Mouse (Mus musculus): ENCODE measurements around the gene Mcu. TPM values are rescaled to one million over a fixed set of nuclear protein-coding genes. Genes with fewer than 3 reads are reported as not detected.

Gene Mcu
- total RNA-seq, 2 experiments from 2014 or later, result 57.8 to 62.1 TPM

DNA sequence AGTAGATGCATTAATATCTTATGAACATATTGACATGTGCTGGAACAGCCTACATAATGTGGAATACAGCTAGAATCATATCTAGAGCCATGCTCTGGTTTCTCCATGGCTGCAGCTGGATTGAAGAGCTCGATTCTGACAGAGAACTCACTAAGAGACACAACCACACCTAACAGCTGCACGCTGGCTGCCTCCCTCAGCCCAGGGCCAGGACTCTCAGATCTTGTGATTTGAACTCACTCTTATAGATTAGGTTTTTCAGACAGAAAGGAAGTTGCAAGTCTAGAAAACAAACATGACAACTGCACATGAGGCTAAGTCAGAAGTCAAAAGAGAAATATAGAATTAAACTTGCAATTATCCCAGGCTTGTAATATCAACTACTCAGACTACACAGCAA, 45.7 kb downstream of the Mcu start:
- no peak for DNase-seq (ENCODE audit: low spot score in 2 of 2)

- no peak for DNase-seq (ENCODE audit: low spot score in 2 of 2)
Measured at GRCm38 (mm10) chr10:59570360-59570759, 46.1 kb downstream of the Mcu start.

- DNase-seq (ENCODE audit: low spot score in 2 of 2), result no peak
Measured at GRCm38 (mm10) chr10:59569481-59569869, 47.0 kb downstream of the Mcu start.

DNA sequence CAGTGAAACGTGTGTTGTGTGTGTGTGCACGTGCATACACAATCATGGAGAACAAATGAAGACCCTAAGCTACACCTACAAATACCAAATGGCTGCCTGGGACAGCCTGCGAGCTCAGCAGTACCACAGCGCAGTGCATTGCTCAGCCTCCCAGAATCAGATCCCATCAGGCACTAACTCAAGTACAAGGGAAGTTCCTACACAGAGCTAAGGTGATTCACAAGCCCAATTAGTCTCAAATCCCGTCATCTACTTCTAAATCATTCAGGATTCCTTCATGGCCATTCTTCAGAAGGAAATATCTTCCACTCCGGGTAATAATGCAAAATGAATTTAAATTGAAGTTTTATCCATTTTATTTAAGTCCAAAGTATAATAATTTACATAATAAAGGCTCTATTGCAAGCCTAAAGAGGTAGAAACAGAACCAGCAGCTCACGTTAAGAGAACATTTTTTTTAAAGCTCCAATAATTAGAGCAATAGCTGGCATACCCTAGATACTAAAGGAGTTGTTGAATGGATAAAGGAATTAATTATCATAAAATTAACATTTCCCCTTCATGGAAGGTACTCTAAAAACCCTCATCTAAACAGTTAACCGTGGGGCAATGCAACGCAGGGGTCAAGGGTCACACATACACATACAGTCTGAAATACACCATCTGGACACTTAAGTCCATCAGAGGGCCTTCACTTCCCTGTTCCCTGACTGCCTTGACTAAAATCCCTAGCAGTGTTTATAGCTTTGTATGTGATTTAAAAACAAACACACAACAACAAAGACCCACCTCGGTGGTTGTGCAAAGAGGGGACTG, 47.6 kb downstream of the Mcu start:
- no peak for DNase-seq (ENCODE audit: low spot score in 2 of 2)

GRCm38 (mm10) chr10:59566968-59567367, 49.5 kb downstream of the Mcu start:
- no peak for DNase-seq (ENCODE audit: low spot score in 2 of 2)

DNA sequence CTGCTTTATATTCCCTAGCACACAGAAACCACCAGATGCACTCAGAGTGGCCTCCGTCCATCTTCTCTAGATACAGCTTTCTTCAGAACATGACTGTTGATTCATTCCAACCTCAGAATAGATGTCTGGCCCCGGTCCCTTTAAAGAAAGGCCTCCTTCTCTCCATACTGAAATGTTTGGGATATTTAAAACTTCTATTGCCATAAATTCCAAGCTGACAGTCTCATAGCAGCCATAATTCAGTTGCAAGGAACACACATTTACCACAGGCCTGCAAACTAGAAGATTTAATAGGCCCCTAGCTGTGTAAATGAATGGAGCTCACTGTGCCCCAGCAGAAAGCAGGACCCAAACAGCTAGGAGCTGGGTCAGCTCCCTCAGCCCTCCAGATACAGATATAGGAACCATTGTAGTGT, 50.5 kb downstream of the Mcu start:
- DNase-seq (ENCODE audit: low spot score in 2 of 2), result no peak

DNA sequence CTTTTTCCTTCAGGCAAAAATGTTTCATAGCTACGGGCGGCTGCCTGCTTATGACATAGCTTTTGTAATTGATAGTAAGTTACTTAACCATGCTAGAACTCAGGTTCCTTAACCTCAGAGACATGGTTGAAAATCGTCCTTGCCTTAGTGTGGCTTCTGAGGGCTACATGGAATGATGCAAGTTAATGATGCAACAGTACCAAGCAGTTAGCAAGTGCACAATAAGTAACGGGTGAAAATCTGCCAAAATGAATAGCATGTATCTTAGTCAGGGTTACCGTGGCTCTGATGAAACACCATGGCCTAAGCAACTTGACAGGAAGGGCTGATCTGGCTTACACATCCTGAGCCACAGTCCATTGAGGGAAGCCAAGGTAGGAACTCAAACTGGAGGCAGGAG, 51.9 kb downstream of the Mcu start:
- DNase-seq (ENCODE audit: low spot score in 2 of 2), result no peak

- no peak for DNase-seq (ENCODE audit: low spot score in 2 of 2)
Measured at GRCm38 (mm10) chr10:59562511-59562910, 54.0 kb downstream of the Mcu start.

GRCm38 (mm10) chr10:59560126-59560525, 56.4 kb downstream of the Mcu start:
- no peak for DNase-seq (ENCODE audit: low spot score in 2 of 2)

DNA sequence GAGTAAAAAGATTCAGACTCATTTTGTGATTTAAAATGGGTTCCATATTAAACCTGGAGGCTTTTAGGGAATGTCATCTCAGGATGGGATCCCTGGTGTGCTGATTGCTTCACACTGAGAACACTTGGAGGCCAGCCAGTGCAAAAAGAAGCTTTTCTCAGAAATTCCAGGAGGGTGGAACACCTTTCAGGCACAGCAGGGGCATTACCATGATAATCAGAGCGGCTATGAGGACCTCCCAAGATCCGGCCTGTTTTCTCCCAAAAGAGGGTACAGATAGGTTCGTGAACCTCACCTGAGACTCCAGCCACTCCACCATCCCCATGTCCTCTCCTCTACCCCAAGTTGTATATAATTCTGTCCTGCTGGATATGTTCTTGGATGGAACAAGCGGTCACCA, 57.9 kb downstream of the Mcu start:
- no peak for DNase-seq (ENCODE audit: low spot score in 2 of 2)

DNA sequence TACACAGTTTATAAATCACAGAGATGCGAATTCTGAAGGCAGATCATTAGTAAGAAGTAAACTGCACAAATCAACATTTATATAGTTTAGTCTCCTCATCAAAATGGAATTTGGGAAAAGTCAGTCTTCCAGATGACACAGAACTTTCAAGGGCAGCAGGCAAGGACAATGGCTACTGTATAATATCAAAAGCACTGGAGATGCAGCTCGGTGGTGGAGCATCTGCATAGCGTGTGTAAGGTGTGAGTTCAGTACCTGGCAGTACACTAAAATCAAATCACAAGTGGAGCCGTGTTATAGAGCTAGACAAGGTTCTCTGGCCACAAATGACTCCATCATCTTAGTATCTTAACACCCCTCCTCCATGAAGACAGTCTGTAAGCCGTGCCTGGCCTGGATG, 58.3 kb downstream of the Mcu start:
- no peak for DNase-seq (ENCODE audit: low spot score in 2 of 2)

DNA sequence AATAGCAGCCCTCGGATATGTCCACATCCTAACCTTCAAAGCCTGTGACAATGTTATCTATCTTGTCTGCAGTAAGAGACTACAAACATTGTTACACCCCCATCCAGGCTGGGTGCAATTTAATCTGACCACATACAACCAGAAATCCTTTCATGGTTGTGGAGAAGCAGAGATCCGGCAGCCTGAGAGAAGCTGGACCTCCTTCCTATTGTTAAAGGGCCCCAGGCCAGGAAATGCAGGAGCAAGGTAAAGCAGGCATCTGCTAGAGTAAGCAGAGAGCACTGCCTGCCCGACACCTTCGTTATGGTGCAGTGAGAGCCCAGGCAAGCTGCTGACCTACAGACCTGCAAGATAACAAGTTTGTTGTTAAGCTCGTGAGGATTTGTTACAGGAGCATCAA, 60.0 kb downstream of the Mcu start:
- DNase-seq (ENCODE audit: low spot score in 2 of 2), result no peak

- DNase-seq (ENCODE audit: low spot score in 2 of 2), result no peak
Measured at GRCm38 (mm10) chr10:59554243-59554642, 62.2 kb downstream of the Mcu start.

DNA sequence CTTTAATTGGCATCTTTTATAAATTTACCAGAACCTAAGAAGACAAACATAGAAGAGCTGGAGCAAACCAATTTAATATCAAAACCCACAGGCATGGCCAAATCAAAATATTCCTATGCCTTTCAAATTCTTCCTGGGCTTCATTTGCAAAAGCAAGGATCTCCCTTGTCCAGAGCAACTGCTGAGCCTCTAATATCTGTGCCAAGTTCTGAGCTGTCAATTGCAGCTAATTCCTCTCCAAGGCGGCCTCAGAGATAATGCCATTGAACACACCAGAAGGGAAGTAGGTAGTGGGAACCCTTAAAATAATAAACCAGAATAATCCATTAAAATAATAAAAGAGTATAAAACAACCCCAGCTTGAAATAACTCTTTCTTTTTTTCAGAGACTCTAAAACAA, 64.0 kb downstream of the Mcu start:
- DNase-seq (ENCODE audit: low spot score in 2 of 2), result no peak

GRCm38 (mm10) chr10:59548768-59549333, 67.6 kb downstream of the Mcu start:
- no peak for DNase-seq (ENCODE audit: low spot score in 2 of 2)

DNA sequence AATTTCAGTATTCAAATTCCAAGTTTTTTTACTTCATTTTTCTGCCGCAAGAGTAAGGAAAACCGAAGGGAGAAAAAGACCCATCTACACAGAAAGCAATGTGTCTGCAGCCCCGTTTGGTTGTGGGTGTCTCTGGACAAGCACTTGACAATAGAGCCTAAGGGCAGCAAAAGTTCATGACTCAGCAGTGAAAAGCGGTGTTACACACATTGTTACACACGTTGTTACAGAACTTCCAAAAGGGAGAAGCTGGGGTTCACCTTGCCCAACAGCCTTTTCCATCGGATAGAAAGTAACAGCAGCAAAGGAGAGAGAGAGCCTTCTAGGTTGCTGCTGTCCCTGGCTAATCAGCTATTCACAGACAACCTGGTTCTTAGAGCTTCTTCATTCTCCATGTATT, 68.3 kb downstream of the Mcu start:
- DNase-seq (ENCODE audit: low spot score in 2 of 2), result no peak

DNA sequence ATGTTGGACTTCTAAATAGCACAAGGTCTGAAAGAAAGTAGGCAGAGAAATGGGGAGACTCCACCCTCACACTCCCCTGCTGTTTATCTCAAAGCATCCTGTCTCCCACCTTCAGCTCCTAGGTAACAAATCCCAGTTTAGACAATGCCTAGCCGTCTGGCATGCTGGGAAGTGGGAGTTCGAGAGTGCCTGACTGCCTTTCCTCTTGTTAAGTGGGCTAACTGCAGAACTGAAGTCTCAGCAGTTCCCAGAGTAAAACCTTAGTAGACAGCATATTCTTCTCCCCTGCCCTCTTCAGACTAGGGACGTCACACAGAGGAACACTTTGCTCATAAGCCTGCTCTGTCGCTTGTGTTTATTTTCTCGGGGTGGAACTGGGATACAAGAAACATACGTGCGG, 69.1 kb downstream of the Mcu start:
- no peak for DNase-seq (ENCODE audit: low spot score in 2 of 2)

DNA sequence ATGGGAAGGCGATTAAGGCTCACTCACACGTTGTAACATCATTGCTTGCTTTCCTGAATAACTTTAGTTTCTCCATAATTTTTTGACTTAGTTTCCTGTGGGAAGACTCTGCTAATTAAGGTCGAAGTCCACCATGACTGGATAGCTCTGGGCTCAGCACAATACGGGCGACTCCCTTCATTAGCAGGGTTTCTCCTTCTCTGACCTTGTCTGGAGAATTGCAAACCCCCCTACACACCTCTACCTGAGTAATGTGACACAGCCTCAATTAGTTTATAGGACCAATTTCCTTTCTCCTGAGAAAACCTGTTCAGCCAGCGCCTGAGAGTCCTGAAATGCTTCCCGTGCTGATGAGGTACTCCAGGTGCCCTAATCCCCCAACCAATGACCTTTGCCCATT, 71.3 kb downstream of the Mcu start:
- no peak for DNase-seq (ENCODE audit: low spot score in 2 of 2)

GRCm38 (mm10) chr10:59543351-59543750, 73.1 kb downstream of the Mcu start:
- no peak for DNase-seq (ENCODE audit: low spot score in 2 of 2)

GRCm38 (mm10) chr10:59541466-59541865, 75.0 kb downstream of the Mcu start:
- no peak for DNase-seq (ENCODE audit: low spot score in 2 of 2)

DNA sequence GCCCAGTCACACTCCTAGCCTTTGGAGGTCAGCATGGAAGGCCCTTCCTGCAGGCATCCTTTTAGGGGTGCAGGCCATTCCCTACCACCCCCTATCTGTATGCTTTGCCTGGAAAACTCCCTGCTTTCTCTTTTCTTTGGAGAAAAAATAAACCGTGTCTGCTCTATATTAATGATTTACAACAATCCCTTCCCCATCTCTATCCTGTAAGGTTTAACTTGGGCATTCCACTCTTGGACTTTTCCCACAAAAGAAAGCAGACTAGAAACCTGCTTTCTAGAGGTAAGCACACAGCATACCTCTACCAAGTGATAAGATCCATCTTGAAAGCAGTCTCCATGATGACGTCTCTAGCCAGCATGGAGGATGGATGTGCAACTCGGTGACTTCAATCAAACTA, 75.9 kb downstream of the Mcu start:
- DNase-seq (ENCODE audit: low spot score in 2 of 2), result no peak

DNA sequence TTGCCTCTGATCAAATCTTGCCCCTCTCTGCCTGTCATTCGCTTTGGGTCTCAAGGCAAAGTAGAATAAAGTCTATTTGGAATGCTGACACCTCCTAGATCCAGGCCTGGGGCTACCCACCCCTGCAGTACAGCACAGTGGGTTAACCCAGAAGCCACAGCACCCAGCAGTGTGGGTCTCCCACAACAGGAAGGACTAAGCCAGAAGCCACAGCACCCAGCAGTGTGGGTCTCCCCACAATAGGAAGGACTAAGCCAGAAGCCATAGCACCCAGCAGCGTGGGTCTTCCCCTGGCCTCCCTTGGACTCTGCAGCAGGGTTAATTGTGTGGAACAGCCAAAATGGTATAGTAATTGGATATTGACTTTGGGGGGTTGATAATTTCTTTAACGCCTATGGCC, 76.4 kb downstream of the Mcu start:
- DNase-seq (ENCODE audit: low spot score in 2 of 2), result no peak

GRCm38 (mm10) chr10:59539533-59539875, 77.0 kb downstream of the Mcu start:
- peak; percentile 47 to 62 for DNase-seq (ENCODE audit: low spot score in 2 of 2)

All from layer of hippocampus, postnatal 10 days (tissue).